Mouse (Mus musculus): ENCODE measurements at regions not wholly inside any gene's neighbourhood (a gene's known extent, or its start where the extent isn't known, plus 50 kb on each side); places are given as distances from the start of the nearest gene placed in this dataset.
A peak's percentile ranks its signal among the peaks of the same experiment; 100 is the strongest.

GRCm38 (mm10) chr7:35948389-35948788 lies 145.6 kb upstream of the Zfp507 start:
- peak; percentile 64 for DNase-seq

DNA sequence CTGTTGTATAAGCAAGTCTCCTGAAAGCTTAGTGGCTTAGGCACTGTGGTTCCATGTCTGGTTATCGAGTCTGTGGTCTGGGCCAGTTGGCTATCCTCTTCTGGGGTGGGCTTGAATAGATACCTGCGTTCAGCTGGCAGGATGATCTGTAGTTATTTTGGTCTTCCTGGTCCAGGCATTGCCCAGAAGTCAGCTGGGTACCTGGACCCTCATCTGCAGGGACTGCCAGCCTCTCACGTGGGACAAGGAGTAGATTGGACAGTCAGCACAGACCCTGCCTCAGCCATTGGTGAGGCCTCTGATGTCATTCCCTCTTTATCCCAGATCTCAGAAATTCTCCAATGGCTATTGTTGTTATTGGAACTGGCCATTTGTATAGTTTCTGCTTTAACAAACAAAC lies 138.3 kb upstream of the Zfp507 start:
- DNase-seq, result no peak

DNA sequence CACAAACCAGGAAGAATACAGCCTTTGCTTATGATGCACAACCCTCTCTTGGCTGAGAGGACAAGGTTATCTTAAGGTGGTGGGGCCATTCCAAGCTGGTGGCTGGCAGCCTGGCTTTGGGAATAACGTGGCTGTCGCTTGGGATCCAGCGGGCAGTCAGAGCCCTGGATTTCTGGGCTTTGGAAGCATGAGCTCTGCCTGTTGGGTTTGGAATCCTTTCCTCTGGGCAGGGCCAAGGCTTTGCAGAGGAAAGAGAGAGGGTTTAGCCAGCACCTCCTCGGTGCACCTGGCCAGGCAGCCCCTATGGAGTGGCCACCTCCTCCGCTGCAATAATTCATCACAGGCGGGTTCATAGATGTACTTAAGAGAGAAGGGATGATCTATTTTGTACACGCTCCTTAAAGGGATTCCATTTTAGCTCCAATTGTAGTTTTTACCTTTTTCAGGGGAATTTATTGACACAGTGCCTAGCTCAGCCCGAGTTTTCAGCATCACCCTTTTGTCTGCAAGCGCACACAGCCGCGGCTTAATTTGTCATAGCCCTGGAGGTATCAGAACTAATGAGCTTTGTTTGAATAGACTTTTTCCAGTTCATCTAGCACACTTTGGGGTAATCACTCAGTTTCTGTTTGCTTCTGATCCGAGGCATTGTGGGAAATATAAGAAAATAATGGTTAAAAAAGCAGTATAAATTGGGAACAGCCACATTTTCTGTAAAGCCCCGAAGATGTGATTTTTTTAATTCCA lies 135.5 kb upstream of the Zfp507 start:
- no peak for DNase-seq

- DNase-seq, result no peak
Measured at GRCm38 (mm10) chr7:35926749-35927148, 123.9 kb upstream of the Zfp507 start.

DNA sequence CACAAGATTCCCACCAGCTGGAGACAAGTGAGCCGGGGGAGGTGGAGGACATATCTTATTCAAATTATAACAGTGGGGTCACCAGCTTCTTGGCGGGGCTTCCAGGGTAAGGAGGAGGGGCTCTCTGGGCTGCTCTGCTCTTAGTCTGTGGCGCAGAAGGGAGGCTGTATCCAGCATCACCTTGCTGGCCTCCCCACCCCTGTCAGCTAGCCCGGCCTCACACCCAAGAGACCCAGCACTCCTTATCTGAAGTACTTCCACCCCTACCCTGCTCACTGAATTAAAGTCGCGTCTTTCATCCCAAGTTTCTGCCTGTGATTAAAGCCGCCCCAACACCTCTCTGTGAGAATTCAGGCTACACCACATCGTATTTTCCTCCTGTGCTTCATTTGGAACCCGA lies 119.8 kb upstream of the Zfp507 start:
- no peak for DNase-seq

GRCm38 (mm10) chr7:35920884-35921283 lies 118.1 kb upstream of the Zfp507 start:
- DNase-seq, result no peak

DNA sequence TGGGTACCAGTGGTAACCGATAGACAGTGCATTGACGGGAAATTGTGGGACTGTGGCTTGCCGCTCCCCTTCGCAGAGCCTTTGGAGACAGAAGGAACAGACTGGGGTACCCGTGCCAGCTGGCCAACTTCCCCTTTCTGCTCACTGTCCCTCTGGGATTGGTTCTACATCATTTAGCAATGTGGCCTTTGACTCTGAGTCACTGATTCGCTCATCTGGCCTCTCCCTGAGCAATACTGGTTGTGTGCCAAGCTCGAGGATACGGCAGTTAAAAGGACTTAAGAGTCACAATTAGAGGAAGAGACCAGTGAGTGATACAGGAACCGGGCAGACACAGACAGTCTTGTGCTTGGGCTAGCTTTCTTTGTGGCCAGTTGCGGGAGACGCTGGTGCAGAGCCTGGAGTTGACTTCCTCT lies 117.4 kb upstream of the Zfp507 start:
- DNase-seq, result peak; percentile 42

- DNase-seq, result no peak
Measured at GRCm38 (mm10) chr7:35910109-35910706, 107.4 kb upstream of the Zfp507 start.

- peak; percentile 77 for DNase-seq
Measured at GRCm38 (mm10) chr7:35901942-35902381, 99.2 kb upstream of the Zfp507 start.

DNA sequence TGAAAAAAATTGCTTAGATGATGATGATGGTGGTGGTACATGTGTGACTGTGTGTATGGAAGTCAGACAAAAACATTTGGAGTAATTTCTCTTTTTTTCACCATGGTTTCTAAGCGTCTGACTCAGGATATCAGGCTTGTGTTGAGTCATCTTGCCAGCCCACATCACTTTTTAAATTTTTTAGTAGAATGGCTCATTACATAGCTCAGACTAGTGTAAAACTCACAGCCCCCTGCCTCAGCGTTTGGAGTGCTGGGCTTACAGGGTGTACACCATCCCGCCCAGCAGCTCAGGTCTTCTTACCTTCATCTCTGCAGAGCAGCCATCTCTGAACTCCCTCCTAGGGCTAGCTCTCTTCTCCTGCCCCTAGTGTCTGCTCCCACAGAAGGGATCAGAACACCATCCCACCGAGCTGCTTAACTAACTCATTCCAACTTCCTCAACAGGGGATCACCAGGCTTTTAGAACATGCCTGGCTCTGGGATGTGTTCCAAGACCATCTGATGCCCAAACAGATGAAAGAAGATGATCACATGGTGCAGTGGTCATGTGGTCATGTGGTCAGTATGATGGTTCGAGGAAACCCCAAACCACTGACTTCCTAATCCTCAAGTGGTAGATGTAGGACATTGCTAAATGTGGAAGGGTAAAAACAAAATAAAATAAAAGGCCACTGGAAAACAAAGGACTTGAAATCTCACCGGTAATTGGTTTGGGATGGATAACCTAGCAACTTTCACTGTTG lies 96.1 kb upstream of the Zfp507 start:
- no peak for DNase-seq

DNA sequence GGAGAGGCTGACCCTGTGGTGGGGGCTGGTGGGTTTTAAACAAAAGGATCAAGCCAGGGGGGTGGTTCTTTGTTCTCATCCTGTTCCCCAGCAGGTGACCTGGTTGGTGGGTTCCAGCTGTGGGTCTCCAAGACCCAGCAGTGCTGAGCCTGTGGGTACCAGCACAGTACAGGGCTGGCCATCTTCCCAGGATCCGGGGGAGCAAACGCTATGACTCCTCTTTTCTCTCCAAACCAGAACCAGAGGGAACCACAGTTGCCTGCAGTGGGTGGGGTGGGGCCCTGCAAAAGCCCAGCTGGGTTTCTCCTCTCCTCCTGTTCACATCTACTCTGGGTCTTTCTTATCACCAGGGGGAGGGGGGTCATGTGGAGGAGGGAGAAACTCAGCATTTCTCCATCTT lies 90.5 kb upstream of the Zfp507 start:
- no peak for DNase-seq

- DNase-seq, result no peak
Measured at GRCm38 (mm10) chr7:35886051-35886450, 83.2 kb upstream of the Zfp507 start.

DNA sequence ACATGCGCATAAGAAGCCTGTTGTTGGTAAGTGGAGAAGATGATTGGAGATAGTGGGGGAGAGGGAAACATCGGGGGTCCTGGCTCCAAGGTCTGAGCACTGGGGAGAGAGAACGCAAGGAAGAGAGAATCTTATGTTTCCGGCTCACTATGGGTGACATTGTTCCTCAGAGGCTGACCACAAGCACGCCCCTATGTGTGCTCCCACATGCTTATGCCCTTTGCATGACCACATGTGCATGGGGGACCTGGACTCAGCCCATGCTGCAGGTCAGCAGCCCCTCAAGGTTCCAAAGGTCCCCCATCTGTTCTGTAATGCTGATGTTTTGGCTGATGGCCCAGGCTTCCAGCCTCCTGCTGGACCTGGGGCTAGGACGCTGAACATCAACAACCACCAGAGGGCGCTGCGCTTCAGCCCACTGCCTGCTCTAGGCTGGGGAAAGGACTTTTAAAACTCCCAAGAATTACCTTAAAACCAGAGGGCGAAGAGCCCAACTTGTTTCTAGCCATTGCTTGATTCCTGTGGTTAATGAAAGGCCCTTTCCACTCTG lies 77.0 kb upstream of the Zfp507 start:
- DNase-seq, result peak; percentile 86

DNA sequence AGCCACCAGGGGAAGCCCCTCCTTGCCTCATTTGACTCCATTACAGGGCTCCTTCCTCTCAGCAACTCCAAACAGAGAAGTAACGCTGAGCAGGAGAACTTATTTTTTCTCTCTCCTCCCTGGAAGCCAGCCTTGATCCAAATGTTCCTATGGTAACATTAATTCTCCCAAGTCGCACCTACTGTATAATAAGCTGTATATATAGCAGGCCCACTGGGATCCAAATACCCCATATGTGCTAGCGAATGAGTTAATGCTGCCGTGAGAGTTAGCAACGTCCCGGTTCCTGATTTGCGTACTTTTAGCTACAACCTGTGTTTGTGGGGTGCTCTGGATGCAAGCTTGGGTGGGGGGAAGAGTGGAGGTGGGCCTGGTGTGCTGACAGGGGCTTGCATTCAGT lies 75.4 kb upstream of the Zfp507 start:
- DNase-seq, result no peak

DNA sequence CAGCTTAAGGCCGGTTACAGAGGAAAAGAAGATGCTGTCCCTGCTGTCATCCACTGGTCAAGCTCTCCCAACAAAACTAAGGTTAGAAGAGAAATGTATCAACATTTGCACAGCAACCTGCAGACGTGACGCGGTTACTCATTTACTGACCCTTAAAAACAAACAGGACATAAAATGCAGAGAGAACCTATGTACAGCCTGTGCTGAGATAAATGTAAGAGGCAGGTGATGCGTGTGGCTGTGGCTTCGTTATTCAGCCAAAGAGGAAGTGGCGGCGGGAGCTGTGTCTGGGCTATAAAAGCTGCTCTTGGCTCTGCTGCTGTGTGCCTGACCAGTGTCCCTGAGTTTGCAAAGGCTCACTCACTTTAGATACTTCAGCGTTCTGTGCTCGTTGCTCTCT lies 58.2 kb upstream of the Zfp507 start:
- DNase-seq, result no peak

GRCm38 (mm10) chr7:35859601-35860000 lies 56.8 kb upstream of the Zfp507 start:
- DNase-seq, result peak; percentile 33

GRCm38 (mm10) chr7:35857693-35858092 lies 54.9 kb upstream of the Zfp507 start:
- DNase-seq, result no peak

Data from lung, postnatal 10 days (tissue).